Mouse (Mus musculus) lung, postnatal 14 days (tissue): ENCODE data around the gene Heyl.
"Not testable (repeated sequence)": the region's sequence is repeated elsewhere in the genome, so short reads cannot be mapped to it uniquely, and the experiment has no call there.

Source experiments
- DNase-seq: peaks from one replicate; pipeline ENCODE4 v3.0.0; 2021

Heyl gene

DNA sequence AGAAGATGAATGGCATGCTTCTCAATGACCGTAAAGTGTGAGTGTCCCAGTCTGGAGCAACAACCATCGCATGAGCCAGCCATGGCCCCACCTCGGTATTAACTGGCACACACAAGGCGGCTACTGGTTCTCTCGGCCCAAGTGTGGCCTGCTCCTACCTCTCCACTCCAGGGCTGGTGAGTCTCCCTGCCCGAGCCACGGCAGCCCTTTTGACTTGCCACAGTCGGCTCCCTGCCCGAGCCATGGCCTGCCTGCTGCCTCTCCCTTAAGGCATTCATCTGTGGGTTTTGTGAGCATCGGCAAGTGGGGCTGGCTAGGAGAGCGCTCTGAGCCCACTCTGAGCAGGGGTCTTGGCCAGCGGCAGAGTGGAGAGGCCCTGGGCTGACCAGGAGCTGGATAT is 55.7 kb downstream of the Heyl start:
- no peak for DNase-seq

DNA sequence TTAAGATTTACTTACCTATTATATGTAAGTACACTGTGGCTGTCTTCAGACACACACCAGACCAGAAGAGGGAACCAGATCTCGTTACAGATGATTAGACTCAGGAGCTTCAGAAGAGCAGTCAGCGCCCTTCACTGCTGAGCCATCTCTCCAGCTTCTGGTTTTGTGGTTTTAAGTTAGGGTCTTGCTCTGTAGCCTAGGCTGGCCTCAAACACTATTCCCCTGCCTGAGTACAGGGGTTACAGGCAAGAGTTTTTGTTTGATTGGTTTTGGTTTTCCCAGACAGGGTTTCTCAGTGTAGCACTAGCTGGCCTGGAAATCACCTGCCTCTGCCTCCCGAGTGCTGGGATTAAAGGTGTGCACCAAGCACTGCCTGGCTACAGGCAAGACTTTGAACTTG is 59.0 kb downstream of the Heyl start:
- DNase-seq, result no peak

DNA sequence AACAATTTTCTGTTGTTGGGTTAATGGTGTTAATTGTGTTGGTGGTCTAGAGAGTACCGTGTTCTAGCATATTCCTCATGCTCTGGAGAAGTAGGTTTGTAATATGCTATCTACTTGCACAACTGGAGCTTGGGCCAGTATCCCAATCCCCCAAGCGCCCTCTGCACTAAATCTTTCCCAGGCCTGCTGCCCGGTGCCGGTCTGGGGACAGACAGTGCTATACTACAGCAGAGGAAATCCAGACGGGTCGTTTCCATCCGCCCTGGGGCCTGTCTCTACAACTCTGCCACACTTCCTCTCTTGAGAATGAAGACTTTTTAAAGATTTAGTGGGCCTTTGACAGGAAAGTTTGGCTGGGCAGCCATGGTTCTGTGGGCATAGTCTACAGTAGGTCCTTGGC is 59.6 kb downstream of the Heyl start:
- DNase-seq, result no peak

DNA sequence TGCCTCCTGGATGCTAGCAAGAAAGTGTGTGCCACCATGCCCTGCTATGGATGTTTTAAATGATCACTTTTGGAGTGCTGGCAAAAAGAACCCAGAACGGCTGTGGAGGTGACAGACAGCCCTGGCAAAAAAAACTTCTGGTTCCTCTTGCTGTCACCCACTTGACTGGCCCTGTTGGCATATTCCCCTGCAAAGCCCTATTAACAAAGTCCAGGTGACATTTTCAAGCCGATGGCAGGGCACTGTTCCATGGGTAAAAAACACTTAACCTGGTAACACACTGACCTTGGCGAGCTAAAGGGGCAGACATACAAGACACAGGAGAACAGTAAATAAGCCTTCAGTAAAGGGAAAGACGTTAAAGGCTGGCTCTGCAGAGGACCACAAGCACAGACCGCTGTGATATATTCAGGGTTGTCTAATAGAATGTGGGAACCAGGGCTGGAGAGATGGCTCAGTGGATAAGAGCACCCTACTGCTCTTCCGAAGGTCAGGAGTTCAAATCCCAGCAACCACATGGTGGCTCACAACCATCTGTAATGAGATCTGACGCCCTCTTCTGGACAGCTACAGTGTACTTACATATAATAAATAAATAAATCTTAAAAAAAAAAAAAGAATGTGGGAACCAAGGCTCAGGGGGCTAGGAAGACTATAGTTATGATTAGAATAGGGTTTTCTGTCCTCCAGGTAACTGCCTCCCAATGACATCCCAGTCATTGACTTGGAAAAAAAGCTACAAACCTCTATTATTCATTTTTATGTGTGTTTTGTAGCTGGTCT is 60.5 kb downstream of the Heyl start:
- DNase-seq, result no peak

DNA sequence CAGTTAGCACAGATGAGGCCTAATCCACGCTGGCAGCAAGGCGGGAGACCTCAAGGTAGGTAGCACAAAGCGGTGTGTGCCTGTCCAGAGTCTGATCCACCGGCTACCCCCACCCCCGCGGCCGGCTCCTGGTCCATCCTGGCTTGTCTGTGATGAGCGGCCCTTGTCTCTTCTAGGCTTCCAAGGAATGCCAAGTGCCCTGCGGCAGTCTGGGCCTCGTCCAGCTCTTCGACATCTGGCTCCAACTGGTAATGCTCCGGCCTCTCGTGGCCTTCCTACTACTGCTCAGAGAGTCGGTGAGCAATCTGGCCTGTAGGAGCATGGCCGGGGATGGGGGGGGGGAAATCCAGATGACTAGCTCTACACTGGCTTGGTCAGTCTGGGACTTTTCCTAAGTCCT is 61.7 kb downstream of the Heyl start:
- not testable (repeated sequence) for DNase-seq

DNA sequence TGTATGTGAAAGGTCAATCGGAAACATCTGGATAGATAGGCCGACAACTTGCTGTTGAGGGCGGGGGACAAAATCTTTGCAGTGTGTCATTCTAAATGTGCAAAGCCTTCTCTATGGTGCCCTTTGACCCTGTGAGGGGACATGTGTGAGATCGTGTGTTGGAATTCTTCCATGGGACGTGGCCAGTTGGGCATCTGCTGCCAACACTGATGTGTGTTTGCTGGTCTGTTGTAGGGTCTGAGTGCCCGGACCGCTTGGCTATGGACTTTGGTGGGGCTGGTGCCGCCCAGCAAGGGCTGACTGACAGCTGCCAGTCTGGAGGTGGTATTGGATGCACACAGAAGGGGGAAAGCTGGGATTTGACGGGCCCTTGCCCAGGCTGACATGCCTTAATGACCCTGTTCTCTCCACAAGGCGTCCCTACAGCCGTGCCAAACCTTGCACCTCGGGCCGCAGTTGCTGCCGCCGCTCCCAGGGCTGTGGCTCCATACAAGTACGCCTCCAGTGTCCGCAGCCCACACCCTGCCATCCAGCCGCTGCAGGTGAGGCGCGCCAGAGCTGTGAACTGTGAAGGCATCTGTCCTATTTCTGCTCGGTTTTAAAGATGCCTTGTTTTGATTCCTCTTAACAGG is 62.3 kb downstream of the Heyl start:
- DNase-seq, result no peak

DNA sequence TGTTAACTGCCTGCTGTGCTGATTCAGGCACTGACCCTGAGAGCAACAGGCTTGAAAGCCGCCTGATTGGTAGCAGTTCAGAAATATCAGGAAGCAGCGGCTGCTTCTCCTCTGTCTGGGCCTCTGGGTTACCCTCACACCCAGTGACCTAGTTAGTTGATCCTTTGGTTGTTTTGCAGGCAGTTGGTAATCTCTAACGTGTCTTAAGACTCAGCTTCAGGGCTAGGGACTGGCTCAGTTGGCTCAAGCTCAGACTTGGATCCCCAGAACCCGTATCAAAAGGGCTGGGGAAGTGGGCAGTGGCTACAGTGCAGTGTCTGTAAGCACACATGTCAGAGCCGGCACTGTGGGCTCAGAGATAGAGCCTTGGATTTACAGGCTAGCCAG is 62.8 kb downstream of the Heyl start:
- no peak for DNase-seq

DNA sequence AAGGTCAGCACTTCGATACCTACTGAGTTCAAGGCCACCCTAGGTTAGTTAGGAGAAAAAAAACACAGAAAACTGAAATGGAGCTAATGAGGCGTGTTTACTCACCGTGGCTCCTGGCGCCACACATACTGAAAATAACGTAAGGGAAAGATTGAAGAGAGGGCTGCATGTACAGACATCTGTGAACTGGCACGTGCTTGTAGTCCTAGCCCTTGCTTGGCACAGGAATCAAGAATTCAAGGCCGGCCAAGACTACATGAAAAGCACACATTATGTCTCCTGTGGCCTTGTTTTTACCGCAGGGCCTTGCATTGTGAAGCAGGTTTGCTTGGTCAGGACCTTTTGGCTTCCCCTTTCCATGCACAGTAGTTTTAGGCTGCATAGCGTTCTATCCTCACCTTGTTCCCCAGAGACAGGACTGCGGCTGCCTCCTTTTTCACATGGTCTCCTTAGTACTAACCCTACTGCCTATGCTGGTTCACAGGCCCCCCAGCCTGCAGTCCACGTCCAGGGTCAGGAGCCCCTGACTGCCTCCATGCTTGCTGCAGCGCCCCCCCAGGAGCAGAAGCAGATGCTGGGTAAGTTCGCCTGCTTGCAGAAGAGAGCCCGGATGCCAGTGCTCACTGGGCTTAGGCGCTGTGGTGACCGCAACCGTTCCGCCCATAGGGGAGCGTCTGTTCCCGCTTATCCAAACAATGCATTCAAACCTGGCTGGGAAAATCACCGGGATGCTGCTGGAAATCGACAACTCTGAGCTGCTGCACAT is 64.0 kb downstream of the Heyl start:
- no peak for DNase-seq

DNA sequence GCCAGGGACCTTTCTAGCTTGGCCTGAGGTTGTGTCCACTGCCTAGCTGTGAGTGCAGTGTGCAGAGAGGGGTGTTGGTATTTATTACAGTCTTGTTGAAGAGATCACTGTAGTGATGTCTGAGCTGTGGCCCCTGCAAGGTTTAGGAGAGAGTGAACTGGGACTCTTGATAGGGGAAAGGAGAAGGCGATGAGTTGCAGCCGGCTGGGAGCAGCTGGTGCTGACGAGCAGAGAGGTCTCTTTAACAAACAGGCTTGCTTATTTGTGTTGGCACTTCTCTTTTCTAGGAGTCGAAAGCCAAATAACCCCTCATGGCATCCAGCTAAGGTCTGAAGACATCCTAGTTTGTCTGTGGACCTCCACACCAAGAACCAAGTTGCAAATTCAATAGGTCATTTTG is 64.9 kb downstream of the Heyl start:
- DNase-seq, result peak; percentile 11

DNA sequence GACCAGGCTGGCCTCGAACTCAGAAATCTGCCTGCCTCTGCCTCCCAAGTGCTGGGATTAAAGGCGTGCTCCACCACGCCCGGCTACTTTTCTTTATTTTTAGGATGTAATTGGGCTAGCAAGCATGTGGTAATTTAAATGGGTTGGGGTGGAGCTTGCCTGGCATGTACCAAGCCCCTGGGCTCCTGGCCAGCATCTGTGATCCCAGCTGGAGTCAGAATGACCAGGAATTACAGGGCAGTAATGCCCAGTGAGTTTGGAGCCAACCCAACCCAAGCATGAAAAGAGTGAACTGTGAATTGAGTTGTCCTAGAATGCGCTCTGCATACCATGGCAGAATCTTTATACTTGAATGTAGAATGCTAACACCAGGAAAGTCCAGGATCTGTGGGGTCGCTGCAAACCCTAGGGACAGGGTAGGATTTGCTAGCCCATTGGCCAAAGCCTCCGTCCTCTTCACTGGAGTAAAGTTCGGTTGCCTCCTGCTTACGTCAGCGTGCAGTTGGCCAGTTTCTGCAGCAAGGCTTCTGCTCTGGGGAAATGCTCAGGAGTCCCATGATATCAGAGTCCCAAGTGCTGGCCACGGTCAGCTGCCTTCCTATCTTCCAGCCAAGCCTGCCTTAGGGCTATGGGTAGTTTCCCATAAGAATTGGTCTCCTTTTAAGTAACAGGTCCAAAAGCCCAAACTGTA is 65.8 kb downstream of the Heyl start:
- no peak for DNase-seq
